Mouse (Mus musculus): ENCODE results near the gene Sec14l2. TPM values are rescaled to one million over a fixed set of nuclear protein-coding genes. Genes with fewer than 3 reads are reported as not detected.
"Not testable (repeated sequence)": the region's sequence is repeated elsewhere in the genome, so short reads cannot be mapped to it uniquely, and the experiment has no call there.

Sec14l2 gene
- polyA plus RNA-seq, 1 experiment from 2014 or later = 12.0 TPM

- Histone ChIP-seq H3K4me1 (ENCODE audit: control insufficient read depth, low read depth, low read length) (peaks cover 11% of the 10 kb centered on the region), H3K27me3 (ENCODE audit: control insufficient read depth, insufficient read depth, low read depth, low read length) (no peaks in the 10 kb centered on the region), H3K4me2 (ENCODE audit: low read depth, low read length) (no peak overlapping the region), H3K9ac (ENCODE audit: low read depth, low read length) (no peak overlapping the region), H3K36me3 (ENCODE audit: control insufficient read depth, insufficient read depth) (no peaks in the 10 kb centered on the region), H3K27ac (ENCODE audit: low read length) (no peak overlapping the region), H3K4me3 (ENCODE audit: low read depth, low read length) (no peak overlapping the region), H3K9me3 (replicated peaks; ENCODE audit: control insufficient read depth, low read length) (no peaks in the 10 kb centered on the region)
- no peak for ATAC-seq (ENCODE audit: low read depth)
- 52% methylated on average over 4 of the region's 4 CpGs for WGBS (ENCODE audit: insufficient replicate concordance)
Observed at GRCm38 (mm10) chr11:4112033-4112432, 11.2 kb downstream of the Sec14l2 start.

- Histone ChIP-seq H3K27ac (ENCODE audit: low read length) (no peak overlapping the region), H3K9ac (ENCODE audit: low read depth, low read length) (no peak overlapping the region), H3K27me3 (ENCODE audit: control insufficient read depth, insufficient read depth, low read depth, low read length) (no peaks in the 10 kb centered on the region), H3K4me3 (ENCODE audit: low read depth, low read length) (no peak overlapping the region), H3K9me3 (replicated peaks; ENCODE audit: control insufficient read depth, low read length) (no peaks in the 10 kb centered on the region), H3K36me3 (ENCODE audit: control insufficient read depth, insufficient read depth) (no peaks in the 10 kb centered on the region), H3K4me2 (ENCODE audit: low read depth, low read length) (no peak overlapping the region), H3K4me1 (ENCODE audit: control insufficient read depth, low read depth, low read length) (no peaks in the 10 kb centered on the region; the same call in 1 of the 2 replicates)
- 62% methylated on average over 7 of the region's 7 CpGs for WGBS (ENCODE audit: insufficient replicate concordance)
- ATAC-seq (ENCODE audit: low read depth) = no peak
Observed at GRCm38 (mm10) chr11:4108691-4109090, 14.5 kb downstream of the Sec14l2 start.

- H3K4me1 ChIP-seq (ENCODE audit: control insufficient read depth, low read depth, low read length); H3K4me2 ChIP-seq (ENCODE audit: low read depth, low read length); H3K36me3 ChIP-seq (ENCODE audit: control insufficient read depth, insufficient read depth); H3K27me3 ChIP-seq (ENCODE audit: control insufficient read depth, insufficient read depth, low read depth, low read length); H3K9ac ChIP-seq (ENCODE audit: low read depth, low read length); H3K4me3 ChIP-seq (ENCODE audit: low read depth, low read length); H3K9me3 ChIP-seq (replicated peaks; ENCODE audit: control insufficient read depth, low read length); ATAC-seq (ENCODE audit: low read depth); H3K27ac ChIP-seq (ENCODE audit: low read length): not testable (repeated sequence)
- 61% methylated on average over 6 of the region's 6 CpGs for WGBS (ENCODE audit: insufficient replicate concordance)
Observed at GRCm38 (mm10) chr11:4107901-4108300, 15.3 kb downstream of the Sec14l2 start.

GRCm38 (mm10) chr11:4105444-4105843 lies 17.8 kb downstream of the Sec14l2 start:
- Histone ChIP-seq H3K4me2 (ENCODE audit: low read depth, low read length) (no peak overlapping the region), H3K27me3 (ENCODE audit: control insufficient read depth, insufficient read depth, low read depth, low read length) (no peaks in the 10 kb centered on the region), H3K36me3 (ENCODE audit: control insufficient read depth, insufficient read depth) (no peaks in the 10 kb centered on the region), H3K9me3 (replicated peaks; ENCODE audit: control insufficient read depth, low read length) (no peaks in the 10 kb centered on the region), H3K4me1 (ENCODE audit: control insufficient read depth, low read depth, low read length) (no peaks in the 10 kb centered on the region), H3K9ac (ENCODE audit: low read depth, low read length) (no peak overlapping the region), H3K27ac (ENCODE audit: low read length) (no peak overlapping the region), H3K4me3 (ENCODE audit: low read depth, low read length) (no peak overlapping the region)
- 57% methylated on average over 6 of the region's 6 CpGs for WGBS (ENCODE audit: insufficient replicate concordance)
- ATAC-seq (ENCODE audit: low read depth) = no peak

- WGBS (ENCODE audit: insufficient replicate concordance) = 81% methylated on average over 5 of the region's 5 CpGs
- ATAC-seq (ENCODE audit: low read depth) = no peak
- Histone ChIP-seq H3K27me3 (ENCODE audit: control insufficient read depth, insufficient read depth, low read depth, low read length) (no peaks in the 10 kb centered on the region), H3K27ac (ENCODE audit: low read length) (no peak overlapping the region), H3K9me3 (replicated peaks; ENCODE audit: control insufficient read depth, low read length) (no peaks in the 10 kb centered on the region), H3K4me2 (ENCODE audit: low read depth, low read length) (no peak overlapping the region), H3K4me1 (ENCODE audit: control insufficient read depth, low read depth, low read length) (no peaks in the 10 kb centered on the region), H3K4me3 (ENCODE audit: low read depth, low read length) (no peak overlapping the region), H3K9ac (ENCODE audit: low read depth, low read length) (no peak overlapping the region), H3K36me3 (ENCODE audit: control insufficient read depth, insufficient read depth) (no peaks in the 10 kb centered on the region)
Observed at GRCm38 (mm10) chr11:4104989-4105388, 18.2 kb downstream of the Sec14l2 start.

- no peaks in the 10 kb centered on the region for H3K27me3 ChIP-seq (ENCODE audit: control insufficient read depth, insufficient read depth, low read depth, low read length)
- no peaks in the 10 kb centered on the region for H3K4me1 ChIP-seq (ENCODE audit: control insufficient read depth, low read depth, low read length)
- ATAC-seq (ENCODE audit: low read depth) = no peak
- no peaks in the 10 kb centered on the region for H3K36me3 ChIP-seq (ENCODE audit: control insufficient read depth, insufficient read depth)
- H3K4me2 ChIP-seq (ENCODE audit: low read depth, low read length) = no peak overlapping the region
- H3K9me3 ChIP-seq (replicated peaks; ENCODE audit: control insufficient read depth, low read length) = no peaks in the 10 kb centered on the region
- no peak overlapping the region for H3K4me3 ChIP-seq (ENCODE audit: low read depth, low read length)
- 74% methylated on average over 14 of the region's 14 CpGs for WGBS (ENCODE audit: insufficient replicate concordance)
- no peak overlapping the region for H3K27ac ChIP-seq (ENCODE audit: low read length)
- H3K9ac ChIP-seq (ENCODE audit: low read depth, low read length) = no peak overlapping the region
Observed at GRCm38 (mm10) chr11:4103522-4103921, 19.7 kb downstream of the Sec14l2 start.

- Histone ChIP-seq H3K36me3 (ENCODE audit: control insufficient read depth, insufficient read depth) (no peaks in the 10 kb centered on the region), H3K9ac (ENCODE audit: low read depth, low read length) (no peak overlapping the region), H3K4me2 (ENCODE audit: low read depth, low read length) (no peak overlapping the region), H3K27me3 (ENCODE audit: control insufficient read depth, insufficient read depth, low read depth, low read length) (no peaks in the 10 kb centered on the region), H3K27ac (ENCODE audit: low read length) (no peak overlapping the region), H3K4me3 (ENCODE audit: low read depth, low read length) (no peak overlapping the region), H3K4me1 (ENCODE audit: control insufficient read depth, low read depth, low read length) (peaks cover 5% of the 10 kb centered on the region), H3K9me3 (replicated peaks; ENCODE audit: control insufficient read depth, low read length) (no peaks in the 10 kb centered on the region)
- no peak for ATAC-seq (ENCODE audit: low read depth)
- WGBS (ENCODE audit: insufficient replicate concordance) = 54% methylated on average over 5 of the region's 5 CpGs
Observed at GRCm38 (mm10) chr11:4101851-4102250, 21.4 kb downstream of the Sec14l2 start.

- ATAC-seq (ENCODE audit: low read depth) = no peak
- no peak overlapping the region for H3K9ac ChIP-seq (ENCODE audit: low read depth, low read length)
Observed at GRCm38 (mm10) chr11:4099447-4099846, 23.8 kb downstream of the Sec14l2 start.

GRCm38 (mm10) chr11:4098816-4099215 lies 24.4 kb downstream of the Sec14l2 start:
- Histone ChIP-seq H3K4me2 (ENCODE audit: low read depth, low read length) (no peak overlapping the region), H3K27ac (ENCODE audit: low read length) (no peak overlapping the region), H3K36me3 (ENCODE audit: control insufficient read depth, insufficient read depth) (no peaks in the 10 kb centered on the region), H3K4me1 (ENCODE audit: control insufficient read depth, low read depth, low read length) (peaks cover 28% of the 10 kb centered on the region), H3K27me3 (ENCODE audit: control insufficient read depth, insufficient read depth, low read depth, low read length) (no peaks in the 10 kb centered on the region), H3K9me3 (replicated peaks; ENCODE audit: control insufficient read depth, low read length) (no peaks in the 10 kb centered on the region), H3K4me3 (ENCODE audit: low read depth, low read length) (no peak overlapping the region), H3K9ac (ENCODE audit: low read depth, low read length) (no peak overlapping the region)
- ATAC-seq (ENCODE audit: low read depth) = no peak
- WGBS (ENCODE audit: insufficient replicate concordance) = 73% methylated on average over 7 of the region's 7 CpGs

More at GRCm38 (mm10) chr11:4099447-4099846, 23.8 kb downstream of the Sec14l2 start:
- Histone ChIP-seq H3K27me3 (ENCODE audit: control insufficient read depth, insufficient read depth, low read depth, low read length) (no peaks in the 10 kb centered on the region), H3K4me1 (ENCODE audit: control insufficient read depth, low read depth, low read length) (peaks cover 22% of the 10 kb centered on the region), H3K9me3 (replicated peaks; ENCODE audit: control insufficient read depth, low read length) (no peaks in the 10 kb centered on the region), H3K36me3 (ENCODE audit: control insufficient read depth, insufficient read depth) (no peaks in the 10 kb centered on the region), H3K27ac (ENCODE audit: low read length) (no peak overlapping the region), H3K4me2 (ENCODE audit: low read depth, low read length) (no peak overlapping the region), H3K4me3 (ENCODE audit: low read depth, low read length) (no peak overlapping the region)
- 66% methylated on average over 3 of the region's 3 CpGs for WGBS (ENCODE audit: insufficient replicate concordance)

All from liver, embryonic 16.5 days (tissue).